Mouse (Mus musculus) cerebral cortex, adult 2 months (tissue): ENCODE data around the gene Olfr279.

Experiments used
- WGBS: fragments of 180-500 bp; shearing (Covaris S2); methylation state at CpG from one replicate; pipeline ENCODE4 v1.1.7; 2018; 5-methylcytosine and 5-hydroxymethylcytosine counted together

The Olfr279 gene

GRCm38 (mm10) chr15:98510438-98511385 is 18.5 kb downstream of the Olfr279 start:
- WGBS, result 27% methylated on average over 25 of the region's 25 CpGs

- 50% methylated on average over 13 of the region's 13 CpGs for WGBS
These were observed 19.3 kb downstream of the Olfr279 start for GRCm38 (mm10) chr15:98511386-98511928.

- WGBS, result 68% methylated on average over 8 of the region's 8 CpGs
These were observed 20.0 kb downstream of the Olfr279 start for GRCm38 (mm10) chr15:98512232-98512631.

GRCm38 (mm10) chr15:98512799-98513321 is 20.7 kb downstream of the Olfr279 start:
- 31% methylated on average over 17 of the region's 17 CpGs for WGBS

GRCm38 (mm10) chr15:98513676-98514075 is 21.5 kb downstream of the Olfr279 start:
- WGBS, result 73% methylated on average over 3 of the region's 3 CpGs

- 91% methylated on average over 8 of the region's 8 CpGs for WGBS
These were observed 21.9 kb downstream of the Olfr279 start for GRCm38 (mm10) chr15:98514146-98514545.

GRCm38 (mm10) chr15:98514845-98515244 is 22.6 kb downstream of the Olfr279 start:
- 93% methylated on average over 2 of the region's 2 CpGs for WGBS

GRCm38 (mm10) chr15:98517380-98518355 is 25.5 kb downstream of the Olfr279 start:
- WGBS, result 64% methylated on average over 16 of the region's 16 CpGs

GRCm38 (mm10) chr15:98521245-98521644 is 29.0 kb downstream of the Olfr279 start:
- WGBS, result 86% methylated on average over 3 of the region's 3 CpGs

- 50% methylated on average over 5 of the region's 5 CpGs for WGBS
These were observed 33.9 kb downstream of the Olfr279 start for GRCm38 (mm10) chr15:98526057-98526456.

- WGBS, result 79% methylated on average over 5 of the region's 5 CpGs
These were observed 35.0 kb downstream of the Olfr279 start for GRCm38 (mm10) chr15:98527056-98527771.

- WGBS, result 82% methylated on average over 5 of the region's 5 CpGs
These were observed 35.9 kb downstream of the Olfr279 start for GRCm38 (mm10) chr15:98528066-98528563.

- 18% methylated on average over 5 of the region's 5 CpGs for WGBS
These were observed 40.1 kb downstream of the Olfr279 start for GRCm38 (mm10) chr15:98532281-98532680.

GRCm38 (mm10) chr15:98533035-98533531 is 40.9 kb downstream of the Olfr279 start:
- whole genome bisulfite sequencing, result under 1% methylated on average over 18 of the region's 18 CpGs

- WGBS, result 1% methylated on average over 70 of the region's 70 CpGs
These were observed 41.9 kb downstream of the Olfr279 start, which contains the start of gene Kansl2 for GRCm38 (mm10) chr15:98533881-98534627. TSS of gene Kansl2 (minus strand) at chr15:98534264.

- 82% methylated on average over 4 of the region's 4 CpGs for WGBS
These were observed 43.7 kb downstream of the Olfr279 start for GRCm38 (mm10) chr15:98535921-98536320.

GRCm38 (mm10) chr15:98536828-98537510 is 44.8 kb downstream of the Olfr279 start:
- WGBS, result 86% methylated on average over 8 of the region's 8 CpGs

- 62% methylated on average over 4 of the region's 4 CpGs for WGBS
These were observed 45.7 kb downstream of the Olfr279 start for GRCm38 (mm10) chr15:98537923-98538322.

GRCm38 (mm10) chr15:98541064-98541463 is 48.9 kb downstream of the Olfr279 start:
- WGBS, result 69% methylated on average over 6 of the region's 6 CpGs
